Mouse (Mus musculus) midbrain, postnatal 0 days (tissue): ENCODE results near the gene Gan. TPM values are rescaled to one million over a fixed set of nuclear protein-coding genes. Genes with fewer than 3 reads are reported as not detected.
A peak's percentile ranks its signal among the peaks of the same experiment; 100 is the strongest.

Source experiments
- ATAC-seq: fragments of 200-750 bp; cut with Nextera tagmentation; 2 replicates; pipeline ENCODE4 v1.8.0; 2017; ENCODE audit warnings: moderate number of reproducible peaks, mild to moderate bottlenecking, moderate TSS enrichment, moderate library complexity; ENCODE audit not compliant: low FRiP score
- DNase-seq: peaks from one replicate; pipeline ENCODE4 v3.0.0-alpha.2; 2015; ENCODE audit warnings: low spot score
- H3K27ac ChIP-seq: fragments of 300-500 bp; sonication (generic); 2 replicates; pipeline ENCODE4 v1.5.1; 2014; ENCODE audit warnings: low read depth, mild to moderate bottlenecking, low read length, mixed read lengths
- H3K27me3 ChIP-seq: fragments of 300-500 bp; sonication (generic); 2 replicates; pipeline ENCODE4 v1.6.1; 2014; ENCODE audit warnings: low read length, control low read depth, mixed read lengths; ENCODE audit not compliant: insufficient read depth
- H3K36me3 ChIP-seq: fragments of 300-500 bp; sonication (generic); 2 replicates; pipeline ENCODE4 v1.6.1; 2014; ENCODE audit warnings: low read length, control low read depth, mixed read lengths; ENCODE audit not compliant: insufficient read depth
- H3K4me1 ChIP-seq: fragments of 300-500 bp; sonication (generic); 2 replicates; pipeline ENCODE4 v1.6.1; 2014; ENCODE audit warnings: mild to moderate bottlenecking, control low read depth, antibody characterized with exemption, low read length, mixed read lengths; ENCODE audit not compliant: insufficient read depth
- H3K4me2 ChIP-seq: fragments of 300-500 bp; sonication (generic); 2 replicates; pipeline ENCODE4 v1.6.1; 2014; ENCODE audit warnings: low read depth, mild to moderate bottlenecking, low read length, mixed read lengths; ENCODE audit not compliant: poor library complexity, severe bottlenecking
- H3K4me3 ChIP-seq: fragments of 300-500 bp; sonication (generic); 2 replicates; pipeline ENCODE4 v1.5.1; 2014; ENCODE audit warnings: low read depth, mild to moderate bottlenecking, low read length, moderate library complexity
- H3K9ac ChIP-seq: fragments of 300-500 bp; sonication (generic); replicated peaks from 2 replicates; pipeline ENCODE4 v1.6.1; 2014; ENCODE audit warnings: mild to moderate bottlenecking, low read length, moderate library complexity, mixed read lengths; ENCODE audit not compliant: poor library complexity, severe bottlenecking
- H3K9me3 ChIP-seq: fragments of 300-500 bp; sonication (generic); 2 replicates; pipeline ENCODE4 v1.6.1; 2016; ENCODE audit warnings: low read length, control low read depth
- CTCF ChIP-seq: IDR thresholded peaks from 2 replicates; pipeline ENCODE4 v1.5.1; 2016; ENCODE audit warnings: antibody characterized with exemption, mild to moderate bottlenecking
- whole genome bisulfite sequencing: fragments of 180-500 bp; shearing (Covaris S2); extraction: QIAGEN DNeasy Blood & Tissue Kit; methylation state at CpG from one replicate; pipeline ENCODE4 v1.1.7; 2014; 5-methylcytosine and 5-hydroxymethylcytosine counted together
- polyA plus RNA-seq: library from polyadenylated mRNA; unstranded; fragments of >200 nt; fragmentation: Nextera tagmentation; extraction: Ambion mirVana; gene quantifications from 2 replicates; pipeline ENCODE4 v1.2.1, GENCODE M21; 2015
- total RNA-seq: library from RNA; depleted of rRNA; stranded (reverse); fragments of >200 nt; gene quantifications from 2 replicates; pipeline ENCODE4 v1.2.3, GENCODE M21; 2014

Gene Gan
- total and polyA plus RNA-seq, 2 experiments from 2014 or later, result 4.6 to 13.5 TPM

- Histone ChIP-seq H3K36me3 (no peaks in the 10 kb centered on the region), H3K4me3 (no peak overlapping the region), H3K4me2 (no peak overlapping the region), H3K9ac (no peak overlapping the region), H3K27ac (no peak overlapping the region), H3K4me1 (no peaks in the 10 kb centered on the region), H3K27me3 (no peaks in the 10 kb centered on the region), H3K9me3 (no peaks in the 10 kb centered on the region)
- ATAC-seq (no peak), DNase-seq (no peak)
- peak; percentile 43 for TF ChIP-seq CTCF
- 91% methylated on average over 17 of the region's 17 CpGs for WGBS
Observed at GRCm38 (mm10) chr8:117253390-117254269, 95.7 kb downstream of the Gan start.

- Histone ChIP-seq H3K9me3 (no peaks in the 10 kb centered on the region), H3K36me3 (no peaks in the 10 kb centered on the region), H3K27me3 (no peaks in the 10 kb centered on the region), H3K27ac (no peak overlapping the region), H3K4me2 (no peak overlapping the region), H3K9ac (no peak overlapping the region), H3K4me1 (no peaks in the 10 kb centered on the region), H3K4me3 (no peak overlapping the region)
- ATAC-seq (no peak), DNase-seq (no peak)
- no peak for TF ChIP-seq CTCF
- WGBS, result 85% methylated on average over 6 of the region's 6 CpGs
Observed at GRCm38 (mm10) chr8:117254496-117254895, 96.6 kb downstream of the Gan start.

- Histone ChIP-seq H3K9ac (peak overlapping the region; percentile 95), H3K27me3 (no peaks in the 10 kb centered on the region), H3K4me3 (peak overlapping the region; percentile 82), H3K4me2 (peak overlapping the region; percentile 93), H3K36me3 (no peaks in the 10 kb centered on the region), H3K4me1 (peaks cover 8% of the 10 kb centered on the region; the same call in 1 of the 2 replicates), H3K9me3 (no peaks in the 10 kb centered on the region), H3K27ac (peak overlapping the region; percentile 93)
- peak; percentile 92 for DNase-seq
- no peak for TF ChIP-seq CTCF
- 0% methylated on average over 30 of the region's 92 CpGs for WGBS
- ATAC-seq, result peak; percentile 88
Observed at GRCm38 (mm10) chr8:117256292-117256938, 98.5 kb downstream of the Gan start.

- peak within 1 kb of the TSS; percentile 82 for H3K4me3 ChIP-seq
- H3K4me2 ChIP-seq, result peak within 1 kb of the TSS; percentile 93
- under 1% methylated on average over 52 of the region's 65 CpGs for WGBS
- TF ChIP-seq CTCF, result no peak
- H3K36me3 ChIP-seq, result no peaks in the 10 kb centered on the region
- DNase-seq (peak; percentile 28), ATAC-seq (peak; percentile 57)
- H3K27ac ChIP-seq, result peak within 1 kb of the TSS; percentile 93
- H3K9me3 ChIP-seq, result no peaks in the 10 kb centered on the region
- peak within 1 kb of the TSS; percentile 95 for H3K9ac ChIP-seq
- H3K27me3 ChIP-seq, result no peaks in the 10 kb centered on the region
- H3K4me1 ChIP-seq, result peaks cover 14% of the 10 kb centered on the region
Observed at GRCm38 (mm10) chr8:117257029-117257820, 99.3 kb downstream of the Gan start, which contains the start of gene Cmip. Gene Cmip, plus strand, starts transcription at chr8:117257064.

GRCm38 (mm10) chr8:117257821-117258575, 100.1 kb downstream of the Gan start:
- peak overlapping the region; percentile 95 for H3K9ac ChIP-seq
- peak overlapping the region; percentile 93 for H3K27ac ChIP-seq
- no peaks in the 10 kb centered on the region for H3K27me3 ChIP-seq
- no peaks in the 10 kb centered on the region for H3K36me3 ChIP-seq
- H3K9me3 ChIP-seq, result no peaks in the 10 kb centered on the region
- no peak for TF ChIP-seq CTCF
- no peak for ATAC-seq
- peak overlapping the region; percentile 93 for H3K4me2 ChIP-seq
- peak overlapping the region; percentile 82 for H3K4me3 ChIP-seq
- peak; percentile 55 for DNase-seq
- WGBS, result 1% methylated on average over 22 of the region's 22 CpGs
- peaks cover 17% of the 10 kb centered on the region for H3K4me1 ChIP-seq
